Mouse (Mus musculus): ENCODE measurements around the gene Slc25a22.

GRCm38 (mm10) chr7:141387807-141388486 is 49.7 kb downstream of the Slc25a22 start:
- TF ChIP-seq POLR2A (IDR thresholded peaks at IDR 0.05; ENCODE audit: control insufficient read depth, low read depth, low read length): no peak
- no peak for TF ChIP-seq CTCF (IDR thresholded peaks at IDR 0.05; ENCODE audit: control insufficient read depth, insufficient read depth, insufficient replicate concordance, low read depth, low read length)

Data from testis, adult 2 months (tissue).